Mouse (Mus musculus): ENCODE data around the gene Dyx1c1. TPM values are rescaled to one million over a fixed set of nuclear protein-coding genes. Genes with fewer than 3 reads are reported as not detected.

Gene Dyx1c1
- polyA plus RNA-seq (2012; rRNA removed) = 0.11 and 0.12 TPM in 2 replicates

DNA sequence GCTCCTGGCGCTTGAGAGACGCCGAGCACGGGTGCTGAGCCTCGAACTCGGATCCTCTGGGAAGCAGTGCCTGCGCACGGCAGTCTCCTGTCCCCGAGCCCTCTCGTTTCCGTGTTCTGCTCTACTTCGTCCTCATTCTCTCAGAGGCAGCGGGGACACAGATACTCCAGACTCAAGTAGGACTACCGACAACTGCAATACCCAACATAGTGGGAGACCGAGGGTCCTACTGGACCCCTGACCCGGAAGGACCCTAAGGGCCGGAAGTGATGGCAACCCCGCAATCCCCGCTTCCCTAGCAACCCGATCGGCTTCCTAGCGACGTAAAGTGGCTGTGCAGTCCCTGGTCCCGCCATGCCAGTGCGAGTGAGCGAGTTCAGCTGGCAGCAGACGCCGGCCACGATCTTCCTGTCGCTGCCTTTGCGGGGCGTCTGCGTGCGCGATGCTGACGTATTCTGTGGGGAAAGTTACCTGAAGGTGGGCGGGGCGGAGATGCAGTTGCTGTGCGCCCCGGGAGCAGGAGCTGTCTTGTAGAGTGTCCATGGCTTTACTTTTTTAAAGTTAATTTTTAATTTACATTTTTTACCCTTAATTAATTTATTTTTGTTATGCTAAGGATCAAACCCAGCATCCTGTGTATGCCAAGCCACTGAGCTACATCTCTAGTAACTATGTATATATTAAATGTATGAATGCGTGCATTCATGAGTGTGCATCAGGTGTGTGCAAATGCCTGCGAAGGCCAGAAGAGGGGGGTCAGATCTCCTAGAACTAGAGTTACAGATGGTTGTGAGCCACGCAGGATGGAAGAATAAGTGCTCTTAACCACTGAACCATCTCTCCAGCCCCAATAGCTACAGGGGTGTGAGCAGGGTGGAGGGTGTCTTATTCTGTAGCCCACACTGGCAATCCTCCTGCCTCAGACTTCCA, at the start of gene Dyx1c1, which contains the start of gene Gm44503:
Gene Dyx1c1, plus strand, starts transcription at position 265 of the 930 bp plus-strand sequence.
Gene Gm44503, plus strand, starts transcription at position 332 of the 930 bp plus-strand sequence.

GRCm38 (mm10) chr9:72925021-72925934, 33.3 kb upstream of the Dyx1c1 start, which contains the start of gene Pygo1:
Gene Pygo1 (plus strand): TSS chr9:72925645.

DNA sequence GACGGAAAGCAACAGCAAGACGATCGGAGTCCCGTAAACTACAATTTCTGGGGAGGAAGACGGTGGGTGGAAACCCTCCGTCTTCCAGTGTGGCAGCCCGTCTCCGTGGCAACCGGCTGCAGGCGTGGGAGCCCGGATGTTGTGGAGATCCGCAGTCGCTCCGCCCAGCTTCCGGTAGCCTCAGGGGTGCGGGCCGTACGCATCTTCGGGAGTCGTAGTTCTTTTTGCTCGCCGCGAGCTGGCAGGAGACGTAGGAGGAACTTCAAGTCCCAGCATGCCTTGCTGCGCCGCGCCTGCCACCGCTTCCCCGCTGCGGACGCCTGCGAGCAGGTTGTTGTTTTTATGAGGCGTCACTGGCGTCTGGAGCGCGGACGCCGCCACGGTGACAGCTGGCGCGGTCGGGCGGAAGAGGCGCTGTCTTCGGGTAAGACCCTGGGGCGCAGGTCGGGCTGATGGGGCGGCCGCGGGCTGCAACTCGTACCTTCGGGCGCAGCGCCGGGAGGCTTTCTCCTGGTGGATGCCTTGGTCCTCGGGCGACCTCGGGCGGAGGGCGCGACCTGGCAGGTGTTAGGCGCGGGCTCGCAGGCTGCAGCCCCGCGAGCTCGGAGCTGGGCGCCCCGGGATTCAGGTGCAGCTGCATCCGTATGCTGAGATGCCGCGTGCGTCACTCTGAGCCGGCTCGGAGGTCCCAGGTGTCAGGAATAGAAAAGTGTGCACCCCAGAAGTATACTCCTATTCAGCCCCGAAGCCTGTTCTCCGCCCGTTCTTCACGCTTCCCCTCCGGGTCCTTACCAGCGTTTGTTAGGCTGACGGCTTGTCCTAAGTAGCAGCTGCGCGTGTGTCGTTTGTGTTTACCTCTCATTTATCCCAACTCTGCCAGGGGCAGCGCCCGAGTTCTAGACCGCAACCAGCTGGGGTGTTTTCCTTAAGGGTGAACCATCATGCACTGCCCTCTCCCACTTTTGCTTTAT, 26.9 kb downstream of the Dyx1c1 start, which contains the start of the genes Ccpg1os and Ccpg1:
Gene Ccpg1os, minus strand, starts transcription at position 133 of the 971 bp plus-strand sequence.
Gene Ccpg1, plus strand, starts transcription at position 180 of the 971 bp plus-strand sequence.

Other genes with a start within 250 kb of the Dyx1c1 start
- gene Prtg, start 151.9 kb upstream of the Dyx1c1 start, polyA plus RNA-seq (2012; rRNA removed) = 0.03 and 0.07 TPM in 2 replicates
- 0.08 and 0.11 TPM in 2 replicates for gene Pygo1, start 33.1 kb upstream of the Dyx1c1 start, polyA plus RNA-seq (2012; rRNA removed)
- not detected in 2 replicates for gene Gm44503, start 67 bp downstream of the Dyx1c1 start, polyA plus RNA-seq (2012; rRNA removed)
- gene Ccpg1os, start 26.6 kb downstream of the Dyx1c1 start, polyA plus RNA-seq (2012; rRNA removed) = 2.0 and 2.3 TPM in 2 replicates
- 4.0 and 4.7 TPM in 2 replicates for gene Ccpg1, start 26.6 kb downstream of the Dyx1c1 start, polyA plus RNA-seq (2012; rRNA removed)
- gene Pigb, start 81.6 kb downstream of the Dyx1c1 start, polyA plus RNA-seq (2012; rRNA removed) = 3.2 and 4.0 TPM in 2 replicates
- gene Rab27a, start 86.1 kb downstream of the Dyx1c1 start, polyA plus RNA-seq (2012; rRNA removed) = 2.6 and 3.3 TPM in 2 replicates
- gene Khdc3, start 143.1 kb downstream of the Dyx1c1 start, polyA plus RNA-seq (2012; rRNA removed) = 0.06 and 0.07 TPM in 2 replicates
- gene Gm20509, start 143.7 kb downstream of the Dyx1c1 start, polyA plus RNA-seq (2012; rRNA removed) = not detected in 2 replicates
- 29.5 and 36.3 TPM in 2 replicates for gene Rsl24d1, start 154.6 kb downstream of the Dyx1c1 start, polyA plus RNA-seq (2012; rRNA removed)

Measured in liver, embryonic 14 days (tissue).